Mouse (Mus musculus) urinary bladder, postnatal 14 days (tissue): ENCODE measurements around the gene Cdc42ep1.
A peak's percentile ranks its signal among the peaks of the same experiment; 100 is the strongest.

Experiments
- DNase-seq: peaks from one replicate; pipeline ENCODE4 v3.0.0; 2021; ENCODE audit warnings: low spot score

Gene Cdc42ep1

DNA sequence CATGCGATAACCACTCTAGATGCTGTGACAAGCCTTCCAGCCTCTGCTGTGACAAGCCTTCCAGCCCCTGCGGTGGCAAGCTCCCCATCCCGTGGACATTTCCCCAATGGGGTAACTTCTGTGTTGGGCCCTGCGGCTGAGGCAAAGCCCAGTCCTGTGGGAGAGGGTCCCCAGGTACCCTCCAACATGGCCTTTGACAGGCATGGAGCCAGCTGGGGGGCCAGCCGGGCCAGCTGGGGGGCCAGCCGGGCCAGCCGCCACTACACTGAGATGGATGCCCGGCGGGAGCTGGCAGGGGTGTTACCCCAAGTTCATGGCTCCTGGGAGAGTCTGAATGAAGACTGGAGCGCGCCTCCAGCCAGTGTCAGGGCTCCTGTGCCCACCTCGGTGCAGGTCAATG, 7.1 kb downstream of the Cdc42ep1 start:
- no peak for DNase-seq

GRCm38 (mm10) chr15:78850059-78850824, 7.8 kb downstream of the Cdc42ep1 start:
- no peak for DNase-seq

GRCm38 (mm10) chr15:78850944-78851343, 8.5 kb downstream of the Cdc42ep1 start:
- no peak for DNase-seq

- DNase-seq = peak; percentile 94
These were observed 9.2 kb downstream of the Cdc42ep1 start for GRCm38 (mm10) chr15:78851505-78852153.

DNA sequence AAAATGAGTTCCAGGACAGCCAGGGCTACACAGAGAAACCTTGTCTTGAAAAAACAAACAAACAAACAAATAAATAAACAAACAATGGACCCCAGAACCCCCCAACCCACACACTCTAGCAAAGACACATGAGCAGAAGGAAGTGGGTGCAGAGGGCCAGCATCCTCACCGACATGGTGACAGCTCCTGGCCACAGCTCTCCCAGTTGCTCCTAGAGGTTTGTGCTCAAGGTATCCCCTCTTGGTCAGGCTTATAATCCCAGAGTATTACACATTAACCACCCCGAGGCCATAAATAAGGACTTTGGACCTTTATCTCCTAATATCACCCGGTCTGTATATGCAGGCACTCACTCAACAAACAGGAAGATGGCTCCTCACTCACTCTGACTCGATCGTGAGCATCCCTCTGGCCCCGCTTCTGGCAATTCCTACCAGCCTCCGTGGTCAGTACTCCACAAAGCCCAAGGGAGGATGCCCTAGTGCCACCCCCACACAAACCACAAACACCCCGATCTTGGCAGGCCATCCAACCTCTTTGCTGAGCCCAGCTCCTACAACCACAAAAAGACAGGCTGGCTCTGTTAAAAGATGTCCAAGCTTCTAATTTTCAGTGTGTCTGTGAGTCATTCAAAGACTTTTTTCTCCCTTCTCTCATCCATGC, 13.0 kb downstream of the Cdc42ep1 start, which contains the start of gene Lgals2:
TSS of gene Lgals2 (minus strand) at position 227 of the 663 bp plus-strand sequence.
- no peak for DNase-seq

GRCm38 (mm10) chr15:78857009-78857408, 14.6 kb downstream of the Cdc42ep1 start:
- DNase-seq = peak; percentile 60

- DNase-seq = no peak
These were observed 16.9 kb downstream of the Cdc42ep1 start for GRCm38 (mm10) chr15:78859311-78859710.

- no peak for DNase-seq
These were observed 17.3 kb downstream of the Cdc42ep1 start for GRCm38 (mm10) chr15:78859714-78860113.

- no peak for DNase-seq
These were observed 19.9 kb downstream of the Cdc42ep1 start for GRCm38 (mm10) chr15:78862280-78862679.

GRCm38 (mm10) chr15:78863154-78863553, 20.7 kb downstream of the Cdc42ep1 start:
- DNase-seq = no peak

DNA sequence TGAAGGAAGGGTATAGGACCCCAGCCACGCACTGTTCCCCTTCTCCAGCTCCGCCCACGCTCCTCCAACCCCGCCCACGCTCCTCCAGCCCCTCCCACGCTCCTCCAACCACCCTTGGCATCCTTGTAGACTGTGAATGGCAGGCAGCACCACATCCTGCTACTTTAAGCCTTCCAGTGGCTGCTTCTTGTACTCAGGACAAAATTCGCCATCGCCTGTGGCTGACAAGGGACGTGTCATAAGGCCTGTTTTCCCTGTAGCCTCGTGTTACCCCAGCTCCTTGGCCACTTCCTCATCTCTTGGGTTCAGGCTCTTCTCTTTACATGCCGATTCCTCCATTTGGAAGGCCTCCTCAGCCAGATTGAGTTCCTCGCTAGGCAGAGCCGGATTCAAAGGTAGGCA, 21.4 kb downstream of the Cdc42ep1 start:
- no peak for DNase-seq

DNA sequence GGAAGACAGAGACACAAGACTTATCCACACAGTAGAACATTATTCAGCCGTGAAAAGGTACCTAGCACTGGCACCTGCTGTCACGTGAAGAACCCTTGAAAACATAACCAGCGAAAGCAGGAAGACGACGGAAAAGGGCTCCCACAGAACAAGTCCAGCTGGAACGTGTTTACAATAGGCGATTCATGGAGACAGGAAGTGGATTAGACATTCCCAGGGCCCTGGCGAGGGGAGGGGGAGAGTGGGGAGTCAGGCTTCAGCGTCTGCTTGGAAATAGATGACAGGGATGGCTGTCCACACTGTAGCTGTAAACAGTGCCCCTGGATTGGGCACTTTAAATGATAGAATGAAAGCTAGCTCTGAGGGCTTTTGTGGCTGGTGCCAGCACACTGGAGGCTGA, 26.0 kb downstream of the Cdc42ep1 start:
- DNase-seq = peak; percentile 38

DNA sequence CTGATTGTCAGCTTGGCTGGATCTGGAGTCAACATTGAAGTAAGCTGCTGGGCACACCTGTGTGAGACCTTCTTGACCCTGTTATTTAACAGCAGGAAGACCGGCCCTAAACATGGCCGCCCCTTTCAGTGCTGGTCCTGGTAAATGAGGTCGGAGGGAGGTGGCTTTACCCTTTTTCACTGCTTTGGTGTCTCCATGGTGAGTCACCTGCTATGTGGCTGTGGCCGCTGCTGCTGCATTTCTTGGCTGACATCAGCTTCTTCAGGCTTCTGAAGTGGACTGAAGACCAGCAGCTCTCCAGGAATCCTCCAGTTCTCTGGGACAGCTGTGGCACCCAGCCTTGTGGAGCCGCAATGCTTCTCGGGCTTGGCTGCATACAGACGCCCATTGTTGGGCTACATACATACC, 26.4 kb downstream of the Cdc42ep1 start:
- no peak for DNase-seq

GRCm38 (mm10) chr15:78869775-78870174, 27.4 kb downstream of the Cdc42ep1 start:
- no peak for DNase-seq

DNA sequence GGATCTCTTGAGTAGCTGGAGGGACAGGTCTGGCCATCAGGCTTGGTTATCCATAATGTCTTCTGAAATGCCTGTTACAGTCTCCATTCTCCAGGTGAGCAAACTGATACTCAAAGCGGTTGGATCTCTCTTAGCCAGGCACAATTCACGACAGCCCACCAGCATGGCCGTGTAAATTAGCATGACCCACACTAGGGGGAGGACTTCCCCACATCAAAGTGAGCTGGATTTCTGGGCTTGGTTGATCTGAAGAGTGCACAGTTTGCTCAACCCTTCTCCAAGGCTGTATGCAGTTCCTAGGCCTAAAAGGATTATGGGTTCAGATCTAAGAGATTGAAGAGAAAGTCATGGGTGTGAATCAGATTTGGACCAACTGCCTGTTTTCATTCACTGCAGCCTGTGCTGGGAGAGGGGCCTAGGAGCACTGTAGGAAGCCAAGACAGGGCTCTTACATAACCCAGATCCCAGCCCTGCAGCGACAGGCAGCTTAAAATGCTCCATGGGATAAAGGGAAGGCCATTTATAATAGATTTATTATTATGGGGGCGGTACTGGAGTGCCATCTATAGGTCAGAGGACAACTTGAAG, 29.7 kb downstream of the Cdc42ep1 start:
- no peak for DNase-seq

- no peak for DNase-seq
These were observed 31.5 kb downstream of the Cdc42ep1 start for GRCm38 (mm10) chr15:78873803-78874435.

- DNase-seq = no peak
These were observed 32.6 kb downstream of the Cdc42ep1 start for GRCm38 (mm10) chr15:78874989-78875388.

- DNase-seq = no peak
These were observed 33.1 kb downstream of the Cdc42ep1 start for GRCm38 (mm10) chr15:78875537-78875936.

DNA sequence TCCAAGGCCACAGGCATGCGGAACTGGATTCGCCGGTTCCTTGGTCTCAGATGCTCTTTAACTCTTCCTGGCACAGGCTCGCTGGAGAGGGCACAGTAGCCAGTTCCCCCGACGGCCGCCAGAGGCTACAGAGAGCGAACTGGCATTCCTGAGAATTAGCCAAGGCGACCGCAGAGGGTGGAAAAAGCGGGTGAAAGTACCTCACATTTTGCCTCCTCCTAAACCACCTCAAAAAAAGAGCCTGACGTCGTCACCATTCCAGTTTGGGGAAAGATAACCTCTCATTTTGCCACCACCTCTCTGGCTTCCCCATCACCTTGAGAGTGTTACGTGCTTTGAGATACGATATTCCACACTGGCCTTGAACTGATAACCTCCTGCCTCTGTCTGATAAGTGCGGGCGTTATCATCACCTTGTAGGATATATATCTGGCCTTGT, 33.9 kb downstream of the Cdc42ep1 start:
- DNase-seq = peak; percentile 94

- DNase-seq = peak; percentile 94
These were observed 34.8 kb downstream of the Cdc42ep1 start, which contains the start of gene Gga1 for GRCm38 (mm10) chr15:78876991-78877809. TSS of gene Gga1 (plus strand) at chr15:78877190.

GRCm38 (mm10) chr15:78877810-78878390, 35.5 kb downstream of the Cdc42ep1 start:
- DNase-seq = no peak
